ENCODE assay signal across 11 mouse cellular contexts in genomic region chr6:142962881-142963280, GRCm38 (mm10). TPM values are rescaled to one million over a fixed set of nuclear protein-coding genes. Genes with fewer than 3 reads are reported as not detected.
A peak's percentile ranks its signal among the peaks of the same experiment; 100 is the strongest.
DNase-seq lines count a peak whose midpoint lies in the region; ATAC-seq and TF ChIP-seq lines count a peak whose summit lies in the region.
"Had no signal": no experiment of that assay in that cellular context is flagged by ENCODE, and none has a peak within 500 bp of the region (broad histone marks: within the 10 kb centered on the region; RNA-seq: fewer than 3 reads in every experiment).

No protein-coding gene starts in this region.

- ATAC-seq in heart, embryonic 16.5 days (replicated peaks; ENCODE audit: extremely low read depth, insufficient read depth, low FRiP score): no peak
- no peak for ATAC-seq in embryonic facial prominence, embryonic 12.5 days (ENCODE audit: insufficient number of reproducible peaks, insufficient read depth, low FRiP score, low TSS enrichment)
- ATAC-seq in intestine, embryonic 15.5 days: no peak
- no peak for ATAC-seq in activated CD4-positive, CD25-positive, alpha-beta regulatory T cell, adult 4 months

- WGBS in heart, embryonic 16.5 days: 85% methylated on average over 14 of the region's 14 CpGs
- 90% methylated on average over 14 of the region's 14 CpGs for WGBS in heart, adult 2 months
- 90% methylated on average over 14 of the region's 14 CpGs for WGBS in embryonic facial prominence, embryonic 12.5 days
- WGBS in intestine, embryonic 15.5 days: 85% methylated on average over 14 of the region's 14 CpGs

- H3K4me2 ChIP-seq in heart, embryonic 16.5 days (ENCODE audit: low read depth, low read length): peak overlapping the region; percentile 10; the same call in 1 of the 2 replicates
- peak overlapping the region; percentile 93; the same call in 1 of the 2 replicates for H3K4me2 ChIP-seq in embryonic facial prominence, embryonic 12.5 days (replicated peaks)
- peak overlapping the region; percentile 89 for H3K4me2 ChIP-seq in intestine, embryonic 15.5 days (replicated peaks)

- intact Hi-C loops in heart, adult 2 months (cut with DNase I): loop anchor here (10.0 kb wide), 2 partner anchors 88 to 148 kb away; no protein-coding TSS in a partner anchor

- peak overlapping the region; percentile 12; the same call in 1 of the 2 replicates for H3K4me3 ChIP-seq in heart, embryonic 16.5 days (ENCODE audit: low read length)
- no peak overlapping the region for H3K4me3 ChIP-seq in heart, adult 2 months
- H3K4me3 ChIP-seq in embryonic facial prominence, embryonic 12.5 days: peak overlapping the region; percentile 65
- H3K4me3 ChIP-seq in intestine, embryonic 15.5 days (replicated peaks): no peak overlapping the region
- H3K4me3 ChIP-seq: erythroblast, embryonic 14.5 days had no signal

- TF ChIP-seq POLR2A in heart, adult 2 months (IDR thresholded peaks at IDR 0.05; ENCODE audit: insufficient read depth, low read depth, low read length): no peak

- peaks cover 3% of the 10 kb centered on the region; the same call in 1 of the 2 replicates for H3K9me3 ChIP-seq in heart, embryonic 16.5 days (replicated peaks; ENCODE audit: control insufficient read depth, low read length)
- H3K9me3 ChIP-seq in embryonic facial prominence, embryonic 12.5 days: no peaks in the 10 kb centered on the region
- no peaks in the 10 kb centered on the region for H3K9me3 ChIP-seq in intestine, embryonic 15.5 days
- H3K9me3 ChIP-seq: lung, embryonic 15.5 days had no signal

- H3K4me1 ChIP-seq in heart, embryonic 16.5 days (ENCODE audit: control insufficient read depth, insufficient read depth, low read length): peaks cover 4% of the 10 kb centered on the region; the same call in 1 of the 2 replicates
- H3K4me1 ChIP-seq in heart, adult 2 months (ENCODE audit: control insufficient read depth, insufficient read depth, low read length): no peaks in the 10 kb centered on the region
- H3K4me1 ChIP-seq in embryonic facial prominence, embryonic 12.5 days: no peaks in the 10 kb centered on the region
- H3K4me1 ChIP-seq in intestine, embryonic 15.5 days (replicated peaks): peaks cover 6% of the 10 kb centered on the region; the same call in 1 of the 2 replicates

- no peaks in the 10 kb centered on the region for H3K36me3 ChIP-seq in heart, embryonic 16.5 days (ENCODE audit: control insufficient read depth, insufficient read depth)
- H3K36me3 ChIP-seq in heart, adult 2 months (ENCODE audit: control insufficient read depth, insufficient read depth, low read length): no peaks in the 10 kb centered on the region
- H3K36me3 ChIP-seq in embryonic facial prominence, embryonic 12.5 days: no peaks in the 10 kb centered on the region
- H3K36me3 ChIP-seq in intestine, embryonic 15.5 days: no peaks in the 10 kb centered on the region
- H3K36me3 ChIP-seq: lung, embryonic 15.5 days had no signal

- H3K27ac ChIP-seq in heart, embryonic 16.5 days (ENCODE audit: low read length): no peak overlapping the region
- H3K27ac ChIP-seq in heart, adult 2 months: no peak overlapping the region
- H3K27ac ChIP-seq in embryonic facial prominence, embryonic 12.5 days: no peak overlapping the region
- no peak overlapping the region for H3K27ac ChIP-seq in intestine, embryonic 15.5 days
- H3K27ac ChIP-seq: lung, embryonic 15.5 days had no signal

- no peak for TF ChIP-seq CTCF in heart, adult 2 months (IDR thresholded peaks at IDR 0.05)

- no peaks in the 10 kb centered on the region for H3K79me2 ChIP-seq in heart, adult 2 months (replicated peaks; ENCODE audit: control insufficient read depth, insufficient read depth, low read length)

- TF ChIP-seq EP300 in heart, adult 2 months (IDR thresholded peaks at IDR 0.05; ENCODE audit: insufficient read depth, low read depth, low read length): no peak

- H3K9ac ChIP-seq in heart, embryonic 16.5 days (ENCODE audit: low read length): no peak overlapping the region
- H3K9ac ChIP-seq in heart, adult 2 months (ENCODE audit: low read depth, low read length): no peak overlapping the region
- H3K9ac ChIP-seq in embryonic facial prominence, embryonic 12.5 days: no peak overlapping the region
- H3K9ac ChIP-seq in intestine, embryonic 15.5 days: no peak overlapping the region
- H3K9ac ChIP-seq: lung, embryonic 15.5 days had no signal

- peaks cover 17% of the 10 kb centered on the region for H3K27me3 ChIP-seq in heart, embryonic 16.5 days (ENCODE audit: control insufficient read depth, insufficient read depth, low read length)
- H3K27me3 ChIP-seq in heart, adult 2 months (ENCODE audit: control insufficient read depth, insufficient read depth, low read length): peaks cover 6% of the 10 kb centered on the region
- peaks cover 5% of the 10 kb centered on the region; the same call in 1 of the 2 replicates for H3K27me3 ChIP-seq in embryonic facial prominence, embryonic 12.5 days
- peaks cover 13% of the 10 kb centered on the region for H3K27me3 ChIP-seq in intestine, embryonic 15.5 days (replicated peaks)

- DNase-seq in heart, adult 2 months: no peak
- DNase-seq in brain, adult 2 months (ENCODE audit: low read depth, low spot score): peak; percentile 56
- DNase-seq in left cerebral cortex, adult 11 months (ENCODE audit: low spot score): no peak
- no peak for DNase-seq in c-Kit-positive CD71-positive TER-119-positive erythroid progenitor cells, embryonic 14.5 days (ENCODE audit: low spot score)
- DNase-seq: adrenal gland, postnatal 14 days had no signal

RNA-seq across cellular contexts. Expression of gene St8sia1, which starts 1.4 kb away (rescaled TPM):
- polyA plus RNA-seq in heart, embryonic 16.5 days (2015; fragmentation: Nextera tagmentation; extraction: Ambion mirVana): 0.99 and 2.0 TPM in 2 replicates
- total RNA-seq in heart, adult 2 months (2021): under 1 TPM; 0.10 to 0.11 TPM
- 0.10 and 0.15 TPM in 2 replicates for polyA plus RNA-seq in heart, adult 2 months (2012; rRNA removed)
- polyA plus RNA-seq in embryonic facial prominence, embryonic 12.5 days (2016; fragmentation: Nextera tagmentation; extraction: Ambion mirVana): 2.8 and 2.9 TPM in 2 replicates
- polyA plus RNA-seq in intestine, embryonic 15.5 days (2015; fragmentation: Nextera tagmentation; extraction: Ambion mirVana): 1.3 and 1.6 TPM in 2 replicates
- polyA plus RNA-seq in activated CD4-positive, CD25-positive, alpha-beta regulatory T cell, adult 4 months (2017; shearing (Covaris generic)): 10 to 100 TPM; 10.6 to 11.5 TPM
- polyA plus RNA-seq: erythroblast, embryonic 14.5 days had no signal

Comparison
In these comparisons a context has a peak if more than half of its experiments do, and no peak if none do; other contexts are left out.
1. H3K4me3 ChIP-seq: peak in heart, embryonic 16.5 days (single experiment) and embryonic facial prominence, embryonic 12.5 days (single experiment); none in heart, adult 2 months (single experiment) and intestine, embryonic 15.5 days (single experiment).
2. H3K4me2 ChIP-seq: peak in every context shown above with its lines; median percentile 93 in embryonic facial prominence, embryonic 12.5 days; 89 in intestine, embryonic 15.5 days; 10 in heart, embryonic 16.5 days.